Mouse (Mus musculus) neural tube, embryonic 15.5 days (tissue): ENCODE results near the gene Wdr77. TPM values are rescaled to one million over a fixed set of nuclear protein-coding genes. Genes with fewer than 3 reads are reported as not detected.
A peak's percentile ranks its signal among the peaks of the same experiment; 100 is the strongest.

Experiments used
- ATAC-seq: fragments of 200-750 bp; cut with Nextera tagmentation; 2 replicates; pipeline ENCODE4 v1.8.0; 2017; ENCODE audit warnings: mild to moderate bottlenecking, moderate TSS enrichment, moderate library complexity; ENCODE audit not compliant: low FRiP score
- H3K27ac ChIP-seq: fragments of 300-500 bp; sonication (generic); replicated peaks from 2 replicates; pipeline ENCODE4 v1.5.1; 2015; ENCODE audit warnings: mild to moderate bottlenecking, inconsistent platforms
- H3K27me3 ChIP-seq: fragments of 300-500 bp; sonication (generic); replicated peaks from 2 replicates; pipeline ENCODE4 v1.6.1; 2015; ENCODE audit warnings: inconsistent platforms
- H3K36me3 ChIP-seq: fragments of 300-500 bp; sonication (generic); 2 replicates; pipeline ENCODE4 v1.6.1; 2015; ENCODE audit warnings: inconsistent platforms
- H3K4me1 ChIP-seq: fragments of 300-500 bp; sonication (generic); 2 replicates; pipeline ENCODE4 v1.6.1; 2015; ENCODE audit warnings: inconsistent platforms
- H3K4me2 ChIP-seq: fragments of 300-500 bp; sonication (generic); 2 replicates; pipeline ENCODE4 v1.6.1; 2015; ENCODE audit warnings: inconsistent platforms, mild to moderate bottlenecking, moderate library complexity
- H3K4me3 ChIP-seq: fragments of 300-500 bp; sonication (generic); replicated peaks from 2 replicates; pipeline ENCODE4 v1.5.1; 2015; ENCODE audit warnings: mild to moderate bottlenecking, inconsistent platforms
- H3K9ac ChIP-seq: fragments of 300-500 bp; sonication (generic); replicated peaks from 2 replicates; pipeline ENCODE4 v1.6.1; 2015; ENCODE audit warnings: mild to moderate bottlenecking, inconsistent platforms
- H3K9me3 ChIP-seq: fragments of 300-500 bp; sonication (generic); replicated peaks from 2 replicates; pipeline ENCODE4 v1.6.1; 2016; ENCODE audit warnings: inconsistent platforms
- WGBS: fragments of 180-500 bp; shearing (Covaris S2); methylation state at CpG from one replicate; pipeline ENCODE4 v1.1.7; 2015; ENCODE audit warnings: mixed read lengths; 5-methylcytosine and 5-hydroxymethylcytosine counted together
- polyA plus RNA-seq: library from polyadenylated mRNA; unstranded; fragments of >200 nt; fragmentation: Nextera tagmentation; extraction: Ambion mirVana; gene quantifications from 2 replicates; pipeline ENCODE4 v1.2.1, GENCODE M21; 2015

Wdr77 gene
- polyA plus RNA-seq, 1 experiment from 2014 or later = 86.7 TPM

GRCm38 (mm10) chr3:105927561-105928194 is 31.5 kb upstream of the Wdr77 start:
- Histone ChIP-seq H3K27me3 (no peaks in the 10 kb centered on the region), H3K9me3 (no peaks in the 10 kb centered on the region), H3K27ac (no peak overlapping the region), H3K4me2 (no peak overlapping the region), H3K36me3 (0 out of 2 replicates have a peak, but pooled peaks cover 3% of the 10 kb centered on the region), H3K4me1 (no peaks in the 10 kb centered on the region), H3K9ac (no peak overlapping the region), H3K4me3 (no peak overlapping the region)
- no peak for ATAC-seq
- 52% methylated on average over 7 of the region's 7 CpGs for WGBS

- Histone ChIP-seq H3K9me3 (no peaks in the 10 kb centered on the region), H3K4me2 (no peak overlapping the region), H3K9ac (no peak overlapping the region), H3K4me1 (no peaks in the 10 kb centered on the region), H3K27ac (no peak overlapping the region), H3K4me3 (no peak overlapping the region), H3K27me3 (no peaks in the 10 kb centered on the region), H3K36me3 (0 out of 2 replicates have a peak, but pooled peaks cover 3% of the 10 kb centered on the region)
- no peak for ATAC-seq
- WGBS = 90% methylated on average over 3 of the region's 3 CpGs
Measured at GRCm38 (mm10) chr3:105928195-105928569, 31.0 kb upstream of the Wdr77 start.

DNA sequence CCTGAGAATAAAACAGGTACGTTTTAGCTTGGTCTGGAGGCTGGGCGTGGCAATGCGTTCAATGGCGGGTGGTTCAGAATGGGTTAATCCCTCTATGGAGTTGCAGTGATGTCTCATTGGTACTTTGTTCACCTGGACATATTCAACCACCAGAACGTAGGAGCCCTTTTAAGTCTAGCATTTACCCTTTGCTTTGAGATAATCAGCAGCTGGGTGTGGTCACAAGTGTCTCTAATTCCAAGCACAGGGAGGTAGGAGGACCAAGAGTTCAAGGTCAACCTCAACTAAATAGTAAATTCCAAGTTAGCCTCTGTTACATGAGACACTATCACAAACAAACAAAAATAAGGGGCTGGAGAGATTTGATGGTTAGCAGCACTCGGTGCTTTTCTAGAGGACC is 30.4 kb upstream of the Wdr77 start:
- Histone ChIP-seq H3K4me1 (no peaks in the 10 kb centered on the region), H3K27me3 (no peaks in the 10 kb centered on the region), H3K4me2 (no peak overlapping the region), H3K4me3 (no peak overlapping the region), H3K9me3 (no peaks in the 10 kb centered on the region), H3K9ac (no peak overlapping the region), H3K27ac (no peak overlapping the region), H3K36me3 (0 out of 2 replicates have a peak, but pooled peaks cover 3% of the 10 kb centered on the region)
- 91% methylated on average over 6 of the region's 6 CpGs for WGBS
- no peak for ATAC-seq

- 0 out of 2 replicates have a peak, but pooled peaks cover 3% of the 10 kb centered on the region for H3K36me3 ChIP-seq
Measured at GRCm38 (mm10) chr3:105929821-105930220, 29.3 kb upstream of the Wdr77 start.

DNA sequence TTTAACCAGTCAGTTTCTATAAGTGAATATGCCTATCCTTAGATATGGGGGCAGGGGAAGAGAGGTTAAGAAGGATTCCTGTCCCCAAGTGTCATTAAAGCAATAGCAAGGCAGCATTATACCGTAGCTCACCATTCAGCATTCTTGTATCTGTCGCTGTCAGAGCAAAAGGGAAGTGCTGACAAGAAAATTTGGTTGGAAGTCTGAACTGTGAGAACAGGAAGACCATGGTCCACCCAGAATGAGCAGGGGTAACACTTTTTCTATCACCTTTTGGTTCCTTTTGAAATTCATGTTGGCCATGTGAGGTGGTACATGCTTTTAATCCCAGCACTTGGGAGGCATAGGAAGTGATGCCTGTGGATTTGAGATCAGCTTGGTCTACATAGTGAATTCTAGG is 28.1 kb upstream of the Wdr77 start:
- no peak for ATAC-seq
- no peak overlapping the region for H3K27ac ChIP-seq
- H3K27me3 ChIP-seq = no peaks in the 10 kb centered on the region
- H3K36me3 ChIP-seq = 0 out of 2 replicates have a peak, but pooled peaks cover 3% of the 10 kb centered on the region
- H3K4me2 ChIP-seq = no peak overlapping the region
- no peaks in the 10 kb centered on the region for H3K4me1 ChIP-seq
- WGBS = 91% methylated on average over 2 of the region's 2 CpGs
- no peaks in the 10 kb centered on the region for H3K9me3 ChIP-seq
- no peak overlapping the region for H3K9ac ChIP-seq
- H3K4me3 ChIP-seq = no peak overlapping the region

More at GRCm38 (mm10) chr3:105929821-105930220, 29.3 kb upstream of the Wdr77 start:
- WGBS = 90% methylated on average over 7 of the region's 7 CpGs
- Histone ChIP-seq H3K27ac (no peak overlapping the region), H3K9me3 (no peaks in the 10 kb centered on the region), H3K9ac (no peak overlapping the region), H3K4me2 (no peak overlapping the region), H3K4me3 (no peak overlapping the region), H3K4me1 (no peaks in the 10 kb centered on the region), H3K27me3 (no peaks in the 10 kb centered on the region)
- ATAC-seq = no peak

- WGBS = 89% methylated on average over 8 of the region's 8 CpGs
Measured at GRCm38 (mm10) chr3:105932240-105933071, 26.7 kb upstream of the Wdr77 start, which contains the start of gene I830077J02Rik. Gene I830077J02Rik (minus strand): TSS chr3:105932664.

DNA sequence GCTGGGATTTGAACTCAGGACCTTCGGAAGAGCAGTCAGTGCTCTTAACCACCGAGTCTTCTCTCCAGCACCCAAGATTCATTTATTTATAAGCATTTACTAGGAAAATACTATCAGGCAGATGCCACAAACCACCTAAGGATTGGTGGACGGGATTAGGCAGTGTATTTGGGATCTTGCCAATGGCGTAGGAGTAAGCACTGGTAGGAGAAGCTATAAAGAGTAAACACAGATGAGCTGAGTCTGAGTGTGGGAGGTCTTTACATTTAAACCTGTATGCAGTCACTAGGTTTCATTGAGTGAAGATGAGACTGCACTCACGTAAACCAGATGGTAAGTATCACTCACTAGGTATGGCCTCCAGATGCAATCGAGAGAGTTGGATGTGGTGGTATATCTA is 25.2 kb upstream of the Wdr77 start:
- WGBS = 98% methylated on average over 6 of the region's 6 CpGs
- Histone ChIP-seq H3K4me3 (no peak overlapping the region), H3K9ac (no peak overlapping the region), H3K4me1 (no peaks in the 10 kb centered on the region), H3K4me2 (no peak overlapping the region), H3K9me3 (no peaks in the 10 kb centered on the region), H3K27ac (no peak overlapping the region), H3K36me3 (peaks cover 7% of the 10 kb centered on the region; the same call in 1 of the 2 replicates), H3K27me3 (no peaks in the 10 kb centered on the region)
- ATAC-seq = no peak

More at GRCm38 (mm10) chr3:105932240-105933071, 26.7 kb upstream of the Wdr77 start, which contains the start of gene I830077J02Rik:
- H3K27me3 ChIP-seq = no peaks in the 10 kb centered on the region
- no peak within 1 kb of the TSS for H3K27ac ChIP-seq
- 0 out of 2 replicates have a peak, but pooled peaks cover 3% of the 10 kb centered on the region for H3K36me3 ChIP-seq
- ATAC-seq = no peak
- no peak within 1 kb of the TSS for H3K9ac ChIP-seq
- H3K4me3 ChIP-seq = no peak within 1 kb of the TSS
- H3K4me1 ChIP-seq = no peaks in the 10 kb centered on the region
- H3K4me2 ChIP-seq = no peak within 1 kb of the TSS
- H3K9me3 ChIP-seq = no peaks in the 10 kb centered on the region

- no peak for ATAC-seq
- WGBS = 81% methylated on average over 5 of the region's 5 CpGs
Measured at GRCm38 (mm10) chr3:105935033-105935432, 24.1 kb upstream of the Wdr77 start.

GRCm38 (mm10) chr3:105936111-105936510 is 23.1 kb upstream of the Wdr77 start:
- 91% methylated on average over 4 of the region's 4 CpGs for WGBS
- no peaks in the 10 kb centered on the region for H3K27me3 ChIP-seq
- H3K27ac ChIP-seq = no peak overlapping the region
- H3K9ac ChIP-seq = no peak overlapping the region
- no peaks in the 10 kb centered on the region for H3K9me3 ChIP-seq
- no peak for ATAC-seq
- no peak overlapping the region for H3K4me3 ChIP-seq
- H3K36me3 ChIP-seq = peaks cover 13% of the 10 kb centered on the region
- no peak overlapping the region for H3K4me2 ChIP-seq
- H3K4me1 ChIP-seq = no peaks in the 10 kb centered on the region

More at GRCm38 (mm10) chr3:105935033-105935432, 24.1 kb upstream of the Wdr77 start:
- Histone ChIP-seq H3K36me3 (peaks cover 7% of the 10 kb centered on the region; the same call in 1 of the 2 replicates), H3K27me3 (no peaks in the 10 kb centered on the region), H3K27ac (no peak overlapping the region), H3K4me3 (no peak overlapping the region), H3K4me2 (no peak overlapping the region), H3K9me3 (no peaks in the 10 kb centered on the region), H3K4me1 (no peaks in the 10 kb centered on the region), H3K9ac (no peak overlapping the region)

DNA sequence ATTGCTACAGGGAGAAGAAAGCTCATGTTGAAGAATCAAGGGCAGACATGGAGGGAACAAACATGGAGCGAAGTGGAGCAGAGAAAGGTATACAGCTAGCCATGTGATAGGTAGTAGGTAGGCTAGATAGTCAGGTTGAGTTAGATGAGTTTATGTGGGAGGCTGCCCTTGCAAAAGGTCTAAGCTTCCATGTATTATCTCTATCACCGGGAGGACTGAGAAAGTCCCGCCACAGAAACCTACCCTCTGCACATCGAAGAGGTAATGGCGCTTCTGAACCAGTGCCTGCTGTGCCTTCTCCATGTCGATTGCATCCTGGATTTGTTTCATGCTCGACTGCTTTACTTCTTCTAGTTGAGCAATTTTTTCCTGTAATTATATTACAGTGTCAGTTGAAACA is 7.8 kb upstream of the Wdr77 start:
- Histone ChIP-seq H3K9me3 (no peaks in the 10 kb centered on the region), H3K27ac (no peak overlapping the region), H3K36me3 (peaks cover 57% of the 10 kb centered on the region), H3K4me1 (0 out of 2 replicates have a peak, but pooled peaks cover 3% of the 10 kb centered on the region), H3K4me3 (no peak overlapping the region), H3K4me2 (no peak overlapping the region), H3K9ac (no peak overlapping the region), H3K27me3 (no peaks in the 10 kb centered on the region)
- 96% methylated on average over 7 of the region's 7 CpGs for WGBS
- no peak for ATAC-seq

GRCm38 (mm10) chr3:105957235-105957634 is 1.9 kb upstream of the Wdr77 start:
- 0 out of 2 replicates have a peak overlapping the region, but pooled peaks have one; percentile 8 for H3K4me3 ChIP-seq
- no peaks in the 10 kb centered on the region for H3K9me3 ChIP-seq
- H3K4me1 ChIP-seq = peaks cover 41% of the 10 kb centered on the region
- no peak overlapping the region for H3K27ac ChIP-seq
- WGBS = 93% methylated on average over 1 of the region's 1 CpGs
- H3K36me3 ChIP-seq = peaks cover 28% of the 10 kb centered on the region
- H3K27me3 ChIP-seq = no peaks in the 10 kb centered on the region
- H3K4me2 ChIP-seq = peak overlapping the region; percentile 68
- no peak overlapping the region for H3K9ac ChIP-seq
- no peak for ATAC-seq
